ENCODE assay signal across 10 mouse cellular contexts in genomic region chr17:73271797-73272600, GRCm38 (mm10).
A peak's percentile ranks its signal among the peaks of the same experiment; 100 is the strongest.
DNase-seq lines count a peak whose midpoint lies in the region; ATAC-seq lines count a peak whose summit lies in the region.
"Had no signal": no experiment of that assay in that cellular context is flagged by ENCODE, and none has a peak within 500 bp of the region (broad histone marks: within the 10 kb centered on the region; RNA-seq: fewer than 3 reads in every experiment).

No protein-coding gene starts in this region.

- H3K36me3 ChIP-seq in heart, embryonic 11.5 days (ENCODE audit: control insufficient read depth, insufficient read depth, low read length): no peaks in the 10 kb centered on the region

- no peak overlapping the region for H3K4me2 ChIP-seq in heart, embryonic 11.5 days
- H3K4me2 ChIP-seq: lung, embryonic 14.5 days had no signal

- intact Hi-C loops in heart, postnatal 36 days (cut with DNase I): no loop called here

- no peak overlapping the region for H3K9ac ChIP-seq in heart, embryonic 11.5 days (ENCODE audit: low read depth, low read length)
- H3K9ac ChIP-seq: lung, embryonic 14.5 days had no signal

- H3K27ac ChIP-seq in heart, embryonic 11.5 days (ENCODE audit: low read depth, low read length): no peak overlapping the region

- H3K27me3 ChIP-seq in heart, embryonic 11.5 days (ENCODE audit: control insufficient read depth, insufficient read depth, low read length): no peaks in the 10 kb centered on the region

- peak; percentile 72 for DNase-seq in heart, adult 11 months
- no peak for DNase-seq in heart, postnatal 36 days
- peak; percentile 53 to 82 for DNase-seq in frontal cortex, postnatal 10 days (ENCODE audit: low spot score in 2 of 2)
- DNase-seq in left cerebral cortex, adult 18-20 months (ENCODE audit: low spot score in 2 of 2): peak; percentile 68 to 74
- peak; percentile 76 to 82 for DNase-seq in right cerebral cortex, adult 2 months (ENCODE audit: low spot score in 2 of 2)
- DNase-seq in adrenal gland, adult 2 months: no peak
- DNase-seq in spleen, adult 18-20 months: no peak
- DNase-seq: adrenal gland, postnatal 36 days; lung, embryonic 14.5 days had no signal

- no peaks in the 10 kb centered on the region for H3K4me1 ChIP-seq in heart, embryonic 11.5 days (ENCODE audit: control insufficient read depth, insufficient read depth, low read length)

- no peak overlapping the region for H3K4me3 ChIP-seq in heart, embryonic 11.5 days (ENCODE audit: low read depth, low read length)

- no peaks in the 10 kb centered on the region for H3K9me3 ChIP-seq in heart, embryonic 11.5 days (replicated peaks; ENCODE audit: control insufficient read depth, low read length)

- no peak for ATAC-seq in heart, embryonic 11.5 days (replicated peaks; ENCODE audit: insufficient number of reproducible peaks, low FRiP score, low TSS enrichment)

- 85% methylated on average over 7 of the region's 7 CpGs for WGBS in heart, embryonic 11.5 days (ENCODE audit: insufficient replicate concordance)

Comparison
In these comparisons a context has a peak if more than half of its experiments do, and no peak if none do; other contexts are left out.
1. DNase-seq: peak in heart, adult 11 months (single experiment), frontal cortex, postnatal 10 days (2 of 2), left cerebral cortex, adult 18-20 months (2 of 2) and right cerebral cortex, adult 2 months (2 of 2); none in heart, postnatal 36 days (0 of 2), adrenal gland, adult 2 months (single experiment) and spleen, adult 18-20 months (0 of 2).